Mouse (Mus musculus) mouse trophoblast stem cell (cell line): ENCODE measurements around the gene Ttc6.

Experiments used
- in situ Hi-C, 2 experiments: fragments of 300-500 bp; cut with MseI, MboI; formaldehyde crosslinking; loops; 2 replicates in 1 of 2; 3 replicates in 1 of 2; pipeline ENCODE4 v1.15.1; 2025

The Ttc6 gene

GRCm38 (mm10) chr12:57544641-57545370 is 19.1 kb upstream of the Ttc6 start:
- in situ Hi-C loops = loop anchor here (10.0 to 25.0 kb wide), 2 partner anchors 258 to 260 kb away; no protein-coding TSS in a partner anchor

- in situ Hi-C loops = loop anchor here (10.0 to 25.0 kb wide), 2 partner anchors 258 to 261 kb away; no protein-coding TSS in a partner anchor
Observed at GRCm38 (mm10) chr12:57545371-57546241, 18.3 kb upstream of the Ttc6 start.

GRCm38 (mm10) chr12:57546415-57547201 is 17.3 kb upstream of the Ttc6 start, which contains the start of gene Foxa1:
Gene Foxa1, minus strand, starts transcription at chr12:57546916.
- in situ Hi-C loops = loop anchor here (10.0 to 25.0 kb wide), 2 partner anchors 259 to 262 kb away; no protein-coding TSS in a partner anchor

GRCm38 (mm10) chr12:57547890-57548289 is 16.0 kb upstream of the Ttc6 start:
- in situ Hi-C loops = loop anchor here (10.0 to 25.0 kb wide), 2 partner anchors 261 to 263 kb away; no protein-coding TSS in a partner anchor

GRCm38 (mm10) chr12:57548352-57548980 is 15.4 kb upstream of the Ttc6 start:
- in situ Hi-C loops = loop anchor here (10.0 to 25.0 kb wide), 2 partner anchors 261 to 264 kb away; no protein-coding TSS in a partner anchor

GRCm38 (mm10) chr12:57548981-57549666 is 14.8 kb upstream of the Ttc6 start:
- in situ Hi-C loops = loop anchor here (10.0 to 25.0 kb wide), 2 partner anchors 262 to 264 kb away; no protein-coding TSS in a partner anchor

GRCm38 (mm10) chr12:57549667-57550160 is 14.2 kb upstream of the Ttc6 start:
- in situ Hi-C loops = loop anchor here (10.0 to 25.0 kb wide), 2 partner anchors 262 to 265 kb away; no protein-coding TSS in a partner anchor

GRCm38 (mm10) chr12:57550181-57550808 is 13.6 kb upstream of the Ttc6 start:
- in situ Hi-C loops = no loop called here

- in situ Hi-C loops = no loop called here
Observed at GRCm38 (mm10) chr12:57550881-57551280, 13.0 kb upstream of the Ttc6 start.

- in situ Hi-C loops = no loop called here
Observed at GRCm38 (mm10) chr12:57552286-57552685, 11.6 kb upstream of the Ttc6 start.

- in situ Hi-C loops = no loop called here
Observed at GRCm38 (mm10) chr12:57554091-57554490, 9.8 kb upstream of the Ttc6 start.

- in situ Hi-C loops = no loop called here
Observed at GRCm38 (mm10) chr12:57571773-57572172, 7.9 kb downstream of the Ttc6 start.

GRCm38 (mm10) chr12:57572415-57572814 is 8.5 kb downstream of the Ttc6 start:
- in situ Hi-C loops = no loop called here

- in situ Hi-C loops = no loop called here
Observed at GRCm38 (mm10) chr12:57575931-57576628, 12.2 kb downstream of the Ttc6 start.

GRCm38 (mm10) chr12:57607624-57608023 is 43.7 kb downstream of the Ttc6 start:
- in situ Hi-C loops = no loop called here

GRCm38 (mm10) chr12:57615137-57615536 is 51.2 kb downstream of the Ttc6 start:
- in situ Hi-C loops = no loop called here

GRCm38 (mm10) chr12:57622030-57622429 is 58.1 kb downstream of the Ttc6 start:
- in situ Hi-C loops = no loop called here

GRCm38 (mm10) chr12:57623264-57623663 is 59.4 kb downstream of the Ttc6 start:
- in situ Hi-C loops = no loop called here
